In the genomic region with DNA sequence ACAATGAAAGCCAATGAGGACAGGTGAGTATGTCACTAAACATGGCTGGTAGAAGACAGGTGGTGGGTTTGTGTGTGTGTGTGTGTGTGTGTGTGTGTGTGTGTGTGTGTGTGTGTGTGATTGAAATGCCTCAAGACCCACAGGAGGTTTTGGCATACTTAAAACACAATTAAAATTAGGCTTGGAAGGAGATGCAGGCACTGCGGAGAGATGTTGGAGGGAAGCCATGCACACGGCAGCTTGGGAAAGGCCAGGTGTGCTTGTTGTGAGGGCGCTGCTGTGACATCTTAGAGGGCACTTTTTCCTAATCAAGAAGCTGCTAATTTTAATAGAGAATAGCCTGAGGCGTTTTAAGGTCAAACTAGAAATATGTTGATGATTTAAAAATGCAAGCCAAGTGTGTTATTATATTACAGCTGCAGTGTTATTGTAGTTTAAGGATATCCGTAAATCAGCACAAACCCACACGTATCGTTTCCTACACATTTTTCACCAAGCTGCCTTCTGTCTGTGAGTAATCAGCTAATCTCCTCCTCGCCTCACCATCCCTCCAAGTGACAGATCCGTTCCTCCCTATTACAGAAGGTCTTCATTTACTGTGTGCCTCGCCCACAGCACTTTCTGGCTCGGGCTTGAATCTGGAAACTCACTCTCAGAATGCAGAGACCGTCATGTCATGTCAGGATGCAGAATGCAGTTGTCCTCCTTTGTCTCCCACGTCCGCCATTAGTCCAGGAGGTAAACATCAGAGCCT, we compare ENCODE assay signal across 27 mouse cellular contexts.
A peak's percentile ranks its signal among the peaks of the same experiment; 100 is the strongest.
DNase-seq lines count a peak whose midpoint lies in the region; ATAC-seq lines count a peak whose summit lies in the region.
"Had no signal": no experiment of that assay in that cellular context is flagged by ENCODE, and none has a peak within 500 bp of the region (broad histone marks: within the 10 kb centered on the region; RNA-seq: fewer than 3 reads in every experiment).

No protein-coding gene starts in this region.

- peak; percentile 36; the same call in 1 of the 2 replicates for ATAC-seq in forebrain, embryonic 14.5 days
- no peak for ATAC-seq in forebrain, embryonic 16.5 days
- ATAC-seq: intestine, embryonic 16.5 days; liver, embryonic 12.5 days had no signal

- H3K36me3 ChIP-seq in forebrain, embryonic 14.5 days (ENCODE audit: control insufficient read depth, insufficient read depth, low read length) = no peaks in the 10 kb centered on the region
- H3K36me3 ChIP-seq in forebrain, embryonic 16.5 days (ENCODE audit: control insufficient read depth, insufficient read depth) = no peaks in the 10 kb centered on the region
- H3K36me3 ChIP-seq: embryonic facial prominence, embryonic 12.5 days; forebrain, embryonic 12.5 days; heart, embryonic 15.5 days; hindbrain, embryonic 15.5 days; limb, embryonic 13.5 days; liver, embryonic 12.5 days; midbrain, embryonic 10.5 days; stomach, embryonic 15.5 days had no signal

- no peak overlapping the region for H3K4me2 ChIP-seq in forebrain, embryonic 14.5 days (ENCODE audit: low read length)
- no peak overlapping the region for H3K4me2 ChIP-seq in forebrain, embryonic 16.5 days (ENCODE audit: low read length)
- H3K4me2 ChIP-seq: embryonic facial prominence, embryonic 12.5 days; forebrain, embryonic 12.5 days; heart, embryonic 15.5 days; hindbrain, embryonic 15.5 days; limb, embryonic 13.5 days; liver, embryonic 12.5 days; stomach, embryonic 15.5 days had no signal

- intact Hi-C loops in gastrocnemius, postnatal 36 days (cut with DNase I) = no loop called here

- no peaks in the 10 kb centered on the region for H3K27me3 ChIP-seq in forebrain, embryonic 14.5 days (replicated peaks; ENCODE audit: control insufficient read depth, insufficient read depth, low read length)
- no peaks in the 10 kb centered on the region for H3K27me3 ChIP-seq in forebrain, embryonic 16.5 days (replicated peaks; ENCODE audit: control insufficient read depth, insufficient read depth, low read length)
- H3K27me3 ChIP-seq: embryonic facial prominence, embryonic 12.5 days; forebrain, embryonic 12.5 days; heart, embryonic 15.5 days; hindbrain, embryonic 15.5 days; limb, embryonic 13.5 days; liver, embryonic 12.5 days; stomach, embryonic 15.5 days had no signal

- no peak overlapping the region for H3K9ac ChIP-seq in forebrain, embryonic 14.5 days (ENCODE audit: low read length)
- no peak overlapping the region for H3K9ac ChIP-seq in forebrain, embryonic 16.5 days (replicated peaks; ENCODE audit: low read depth, low read length)
- H3K9ac ChIP-seq: embryonic facial prominence, embryonic 12.5 days; forebrain, embryonic 12.5 days; heart, embryonic 15.5 days; hindbrain, embryonic 15.5 days; limb, embryonic 13.5 days; liver, embryonic 12.5 days; stomach, embryonic 15.5 days had no signal

- peak; percentile 52 for DNase-seq in forebrain, embryonic 14.5 days (ENCODE audit: low spot score)
- peak; percentile 23 to 48 for DNase-seq in layer of hippocampus, adult 18-20 months (ENCODE audit: low spot score in 2 of 2)
- no peak for DNase-seq in layer of hippocampus, adult 9-10 months (ENCODE audit: low spot score)
- peak; percentile 32 to 49 for DNase-seq in right cerebral cortex, adult 2 months (ENCODE audit: low spot score in 2 of 2)
- no peak for DNase-seq in right cerebral cortex, postnatal 4 days
- DNase-seq in gastrocnemius, postnatal 36 days = no peak
- DNase-seq: adrenal gland, adult 2 months; cerebellum, adult 8-10 months; gastrocnemius, adult 2 months; heart, postnatal 36 days; kidney, adult 9 months; kidney, postnatal 36 days; lung, adult 18-20 months; lung, postnatal 10 days; thymus, adult 2 months; thymus, postnatal 4 days had no signal

- H3K4me3 ChIP-seq in forebrain, embryonic 14.5 days (ENCODE audit: low read depth, low read length) = no peak overlapping the region
- H3K4me3 ChIP-seq in forebrain, embryonic 16.5 days (replicated peaks; ENCODE audit: low read length) = no peak overlapping the region
- H3K4me3 ChIP-seq: embryonic facial prominence, embryonic 12.5 days; erythroblast, embryonic 14.5 days; forebrain, embryonic 12.5 days; gastrocnemius, adult 2 months; heart, embryonic 15.5 days; hindbrain, embryonic 15.5 days; limb, embryonic 13.5 days; liver, embryonic 12.5 days; midbrain, embryonic 10.5 days; stomach, embryonic 15.5 days had no signal

- no peak overlapping the region for H3K27ac ChIP-seq in forebrain, embryonic 14.5 days (ENCODE audit: low read depth, low read length)
- H3K27ac ChIP-seq in forebrain, embryonic 16.5 days (ENCODE audit: low read length) = no peak overlapping the region
- H3K27ac ChIP-seq: embryonic facial prominence, embryonic 12.5 days; forebrain, embryonic 12.5 days; gastrocnemius, adult 2 months; heart, embryonic 15.5 days; hindbrain, embryonic 15.5 days; limb, embryonic 13.5 days; liver, embryonic 12.5 days; midbrain, embryonic 10.5 days; stomach, embryonic 15.5 days had no signal

- peaks cover 3% of the 10 kb centered on the region; the same call in 1 of the 2 replicates for H3K4me1 ChIP-seq in forebrain, embryonic 14.5 days (ENCODE audit: control insufficient read depth, insufficient read depth, low read length)
- peaks cover 16% of the 10 kb centered on the region for H3K4me1 ChIP-seq in forebrain, embryonic 16.5 days (replicated peaks; ENCODE audit: control insufficient read depth, insufficient read depth, low read length)
- H3K4me1 ChIP-seq: embryonic facial prominence, embryonic 12.5 days; liver, embryonic 12.5 days had no signal

- 42% methylated on average over 14 of the region's 14 CpGs for WGBS in forebrain, embryonic 14.5 days
- 33% methylated on average over 14 of the region's 14 CpGs for WGBS in forebrain, embryonic 16.5 days

- no peaks in the 10 kb centered on the region for H3K9me3 ChIP-seq in forebrain, embryonic 14.5 days (replicated peaks; ENCODE audit: control insufficient read depth, low read length)
- no peaks in the 10 kb centered on the region for H3K9me3 ChIP-seq in forebrain, embryonic 16.5 days (ENCODE audit: control insufficient read depth, low read length)
- H3K9me3 ChIP-seq: embryonic facial prominence, embryonic 12.5 days; forebrain, embryonic 12.5 days; heart, embryonic 15.5 days; hindbrain, embryonic 15.5 days; limb, embryonic 13.5 days; liver, embryonic 12.5 days; midbrain, embryonic 10.5 days; stomach, embryonic 15.5 days had no signal

Comparison
In these comparisons a context has a peak if more than half of its experiments do, and no peak if none do; other contexts are left out.
1. DNase-seq: peak in forebrain, embryonic 14.5 days (single experiment), layer of hippocampus, adult 18-20 months (2 of 2) and right cerebral cortex, adult 2 months (2 of 2); none in layer of hippocampus, adult 9-10 months (single experiment), right cerebral cortex, postnatal 4 days (single experiment) and gastrocnemius, postnatal 36 days (0 of 2).